Mouse (Mus musculus) T-helper 1 cell (primary cell): Measurements from ENCODE around the gene Fam234a.
"Not testable (repeated sequence)": the region's sequence is repeated elsewhere in the genome, so short reads cannot be mapped to it uniquely, and the experiment has no call there.

Source experiments
- in situ Hi-C: fragments of 300-600 bp; cut with MboI, MseI; formaldehyde crosslinking; loops from one replicate; pipeline ENCODE4 v1.15.1; 2025; ENCODE audit warnings: high pct_unique_total_duplicates

The Fam234a gene

GRCm38 (mm10) chr17:26244101-26244841, at the start of gene Fam234a:
TSS of gene Fam234a (minus strand) at chr17:26244242.
- in situ Hi-C loops = no loop called here

- in situ Hi-C loops = no loop called here
These were observed 45.4 kb upstream of the Fam234a start for GRCm38 (mm10) chr17:26289475-26289874.

- in situ Hi-C loops = no loop called here
These were observed 42.3 kb upstream of the Fam234a start for GRCm38 (mm10) chr17:26286199-26286955.

- in situ Hi-C loops = no loop called here
These were observed 32.7 kb upstream of the Fam234a start for GRCm38 (mm10) chr17:26276711-26277110.

- in situ Hi-C loops = no loop called here
These were observed 31.9 kb upstream of the Fam234a start for GRCm38 (mm10) chr17:26275933-26276332.

GRCm38 (mm10) chr17:26272586-26272985, 28.5 kb upstream of the Fam234a start:
- in situ Hi-C loops = no loop called here

GRCm38 (mm10) chr17:26269577-26269976, 25.5 kb upstream of the Fam234a start:
- in situ Hi-C loops = not testable (repeated sequence)

GRCm38 (mm10) chr17:26268851-26269250, 24.8 kb upstream of the Fam234a start:
- in situ Hi-C loops = no loop called here

- in situ Hi-C loops = no loop called here
These were observed 18.3 kb upstream of the Fam234a start for GRCm38 (mm10) chr17:26262384-26262783.

GRCm38 (mm10) chr17:26261826-26262225, 17.8 kb upstream of the Fam234a start:
- in situ Hi-C loops = no loop called here

- in situ Hi-C loops = no loop called here
These were observed 11.3 kb upstream of the Fam234a start for GRCm38 (mm10) chr17:26255313-26255712.

- in situ Hi-C loops = no loop called here
These were observed 9.4 kb upstream of the Fam234a start for GRCm38 (mm10) chr17:26253399-26253798.

GRCm38 (mm10) chr17:26252539-26253251, 8.7 kb upstream of the Fam234a start, which contains the start of gene Luc7l:
TSS of gene Luc7l (plus strand) at chr17:26252896.
- in situ Hi-C loops = no loop called here

GRCm38 (mm10) chr17:26251886-26252538, 8.0 kb upstream of the Fam234a start:
- in situ Hi-C loops = no loop called here

GRCm38 (mm10) chr17:26243471-26244100, 456 bp downstream of the Fam234a start:
- in situ Hi-C loops = no loop called here

- in situ Hi-C loops = no loop called here
These were observed 3.1 kb downstream of the Fam234a start for GRCm38 (mm10) chr17:26240990-26241389.

GRCm38 (mm10) chr17:26240120-26240790, 3.8 kb downstream of the Fam234a start:
- in situ Hi-C loops = no loop called here

- in situ Hi-C loops = no loop called here
These were observed 4.5 kb downstream of the Fam234a start for GRCm38 (mm10) chr17:26239551-26239950.

GRCm38 (mm10) chr17:26237667-26238066, 6.4 kb downstream of the Fam234a start:
- in situ Hi-C loops = no loop called here

GRCm38 (mm10) chr17:26235077-26235815, 8.8 kb downstream of the Fam234a start:
- in situ Hi-C loops = no loop called here
